Mouse (Mus musculus): ENCODE data around the gene Plcz1. TPM values are rescaled to one million over a fixed set of nuclear protein-coding genes. Genes with fewer than 3 reads are reported as not detected.

The Plcz1 gene
- polyA plus RNA-seq, 1 experiment from 2014 or later: 0.06 TPM

- Histone ChIP-seq H3K27me3 (ENCODE audit: insufficient read depth, low read length) (no peaks in the 10 kb centered on the region), H3K4me1 (ENCODE audit: insufficient read depth, low read length) (no peaks in the 10 kb centered on the region), H3K27ac (ENCODE audit: low read length) (no peak overlapping the region), H3K4me2 (replicated peaks; ENCODE audit: low read depth, low read length) (no peak overlapping the region), H3K4me3 (ENCODE audit: low read length) (no peak overlapping the region), H3K36me3 (ENCODE audit: insufficient read depth, low read length) (no peaks in the 10 kb centered on the region), H3K9ac (replicated peaks; ENCODE audit: low read length) (no peak overlapping the region), H3K9me3 (ENCODE audit: low read length) (no peaks in the 10 kb centered on the region)
- 81% methylated on average over 10 of the region's 10 CpGs for WGBS
- no peak for ATAC-seq (ENCODE audit: low FRiP score, low TSS enrichment)
Measured at GRCm38 (mm10) chr6:139989597-139989996, 51.7 kb downstream of the Plcz1 start.

GRCm38 (mm10) chr6:139989075-139989474 is 52.2 kb downstream of the Plcz1 start:
- Histone ChIP-seq H3K27ac (ENCODE audit: low read length) (no peak overlapping the region), H3K9me3 (ENCODE audit: low read length) (no peaks in the 10 kb centered on the region), H3K36me3 (ENCODE audit: insufficient read depth, low read length) (no peaks in the 10 kb centered on the region), H3K27me3 (ENCODE audit: insufficient read depth, low read length) (no peaks in the 10 kb centered on the region), H3K4me2 (replicated peaks; ENCODE audit: low read depth, low read length) (no peak overlapping the region), H3K4me1 (ENCODE audit: insufficient read depth, low read length) (no peaks in the 10 kb centered on the region), H3K9ac (replicated peaks; ENCODE audit: low read length) (no peak overlapping the region), H3K4me3 (ENCODE audit: low read length) (no peak overlapping the region)
- WGBS: 84% methylated on average over 6 of the region's 6 CpGs
- no peak for ATAC-seq (ENCODE audit: low FRiP score, low TSS enrichment)

- no peak for ATAC-seq (ENCODE audit: low FRiP score, low TSS enrichment)
Measured at GRCm38 (mm10) chr6:139986564-139986963, 54.7 kb downstream of the Plcz1 start.

GRCm38 (mm10) chr6:139984069-139984468 is 57.2 kb downstream of the Plcz1 start:
- Histone ChIP-seq H3K9ac (replicated peaks; ENCODE audit: low read length) (no peak overlapping the region), H3K9me3 (ENCODE audit: low read length) (no peaks in the 10 kb centered on the region), H3K4me1 (ENCODE audit: insufficient read depth, low read length) (no peaks in the 10 kb centered on the region), H3K4me2 (replicated peaks; ENCODE audit: low read depth, low read length) (no peak overlapping the region), H3K27ac (ENCODE audit: low read length) (no peak overlapping the region), H3K4me3 (ENCODE audit: low read length) (no peak overlapping the region), H3K27me3 (ENCODE audit: insufficient read depth, low read length) (no peaks in the 10 kb centered on the region), H3K36me3 (ENCODE audit: insufficient read depth, low read length) (no peaks in the 10 kb centered on the region)
- 91% methylated on average over 3 of the region's 3 CpGs for WGBS
- ATAC-seq (ENCODE audit: low FRiP score, low TSS enrichment): no peak

More at GRCm38 (mm10) chr6:139986564-139986963, 54.7 kb downstream of the Plcz1 start:
- Histone ChIP-seq H3K4me2 (replicated peaks; ENCODE audit: low read depth, low read length) (no peak overlapping the region), H3K9ac (replicated peaks; ENCODE audit: low read length) (no peak overlapping the region), H3K36me3 (ENCODE audit: insufficient read depth, low read length) (no peaks in the 10 kb centered on the region), H3K9me3 (ENCODE audit: low read length) (no peaks in the 10 kb centered on the region), H3K27me3 (ENCODE audit: insufficient read depth, low read length) (no peaks in the 10 kb centered on the region), H3K4me3 (ENCODE audit: low read length) (no peak overlapping the region), H3K27ac (ENCODE audit: low read length) (no peak overlapping the region), H3K4me1 (ENCODE audit: insufficient read depth, low read length) (no peaks in the 10 kb centered on the region)
- WGBS: 50% methylated on average over 2 of the region's 2 CpGs

- ATAC-seq (ENCODE audit: low FRiP score, low TSS enrichment): no peak
- Histone ChIP-seq H3K4me2 (replicated peaks; ENCODE audit: low read depth, low read length) (no peak overlapping the region), H3K4me1 (ENCODE audit: insufficient read depth, low read length) (no peaks in the 10 kb centered on the region), H3K9me3 (ENCODE audit: low read length) (no peaks in the 10 kb centered on the region), H3K36me3 (ENCODE audit: insufficient read depth, low read length) (no peaks in the 10 kb centered on the region), H3K4me3 (ENCODE audit: low read length) (no peak overlapping the region), H3K9ac (replicated peaks; ENCODE audit: low read length) (no peak overlapping the region), H3K27me3 (ENCODE audit: insufficient read depth, low read length) (no peaks in the 10 kb centered on the region), H3K27ac (ENCODE audit: low read length) (no peak overlapping the region)
Measured at GRCm38 (mm10) chr6:139981061-139981460, 60.2 kb downstream of the Plcz1 start.

- ATAC-seq (ENCODE audit: low FRiP score, low TSS enrichment): peak; percentile 85
- no peak overlapping the region for H3K9ac ChIP-seq (replicated peaks; ENCODE audit: low read length)
- 40% methylated on average over 3 of the region's 3 CpGs for WGBS
- no peak overlapping the region for H3K4me3 ChIP-seq (ENCODE audit: low read length)
- H3K4me1 ChIP-seq (ENCODE audit: insufficient read depth, low read length): no peaks in the 10 kb centered on the region
- no peaks in the 10 kb centered on the region for H3K9me3 ChIP-seq (ENCODE audit: low read length)
- no peak overlapping the region for H3K4me2 ChIP-seq (replicated peaks; ENCODE audit: low read depth, low read length)
- no peaks in the 10 kb centered on the region for H3K36me3 ChIP-seq (ENCODE audit: insufficient read depth, low read length)
- no peak overlapping the region for H3K27ac ChIP-seq (ENCODE audit: low read length)
- H3K27me3 ChIP-seq (ENCODE audit: insufficient read depth, low read length): no peaks in the 10 kb centered on the region
Measured at GRCm38 (mm10) chr6:139978114-139978513, 63.1 kb downstream of the Plcz1 start.

GRCm38 (mm10) chr6:139974668-139975067 is 66.6 kb downstream of the Plcz1 start:
- Histone ChIP-seq H3K4me1 (ENCODE audit: insufficient read depth, low read length) (no peaks in the 10 kb centered on the region), H3K27me3 (ENCODE audit: insufficient read depth, low read length) (no peaks in the 10 kb centered on the region), H3K4me2 (replicated peaks; ENCODE audit: low read depth, low read length) (no peak overlapping the region), H3K36me3 (ENCODE audit: insufficient read depth, low read length) (no peaks in the 10 kb centered on the region), H3K4me3 (ENCODE audit: low read length) (no peak overlapping the region), H3K9ac (replicated peaks; ENCODE audit: low read length) (no peak overlapping the region), H3K9me3 (ENCODE audit: low read length) (no peaks in the 10 kb centered on the region), H3K27ac (ENCODE audit: low read length) (no peak overlapping the region)
- ATAC-seq (ENCODE audit: low FRiP score, low TSS enrichment): no peak
- 85% methylated on average over 5 of the region's 5 CpGs for WGBS

- H3K27ac ChIP-seq (ENCODE audit: low read length): no peak overlapping the region
- H3K4me2 ChIP-seq (replicated peaks; ENCODE audit: low read depth, low read length): no peak overlapping the region
- H3K27me3 ChIP-seq (ENCODE audit: insufficient read depth, low read length): no peaks in the 10 kb centered on the region
- no peaks in the 10 kb centered on the region for H3K36me3 ChIP-seq (ENCODE audit: insufficient read depth, low read length)
- no peak overlapping the region for H3K4me3 ChIP-seq (ENCODE audit: low read length)
- no peaks in the 10 kb centered on the region for H3K4me1 ChIP-seq (ENCODE audit: insufficient read depth, low read length)
- no peak overlapping the region for H3K9ac ChIP-seq (replicated peaks; ENCODE audit: low read length)
- 84% methylated on average over 4 of the region's 4 CpGs for WGBS
- H3K9me3 ChIP-seq (ENCODE audit: low read length): no peaks in the 10 kb centered on the region
- ATAC-seq (ENCODE audit: low FRiP score, low TSS enrichment): no peak
Measured at GRCm38 (mm10) chr6:139971608-139972298, 69.5 kb downstream of the Plcz1 start.

GRCm38 (mm10) chr6:139966684-139967083 is 74.6 kb downstream of the Plcz1 start:
- WGBS: 75% methylated on average over 6 of the region's 6 CpGs
- no peak overlapping the region for H3K9ac ChIP-seq (replicated peaks; ENCODE audit: low read length)
- ATAC-seq (ENCODE audit: low FRiP score, low TSS enrichment): no peak

GRCm38 (mm10) chr6:139964895-139965294 is 76.4 kb downstream of the Plcz1 start:
- no peaks in the 10 kb centered on the region for H3K36me3 ChIP-seq (ENCODE audit: insufficient read depth, low read length)
- no peak overlapping the region for H3K4me2 ChIP-seq (replicated peaks; ENCODE audit: low read depth, low read length)
- H3K27ac ChIP-seq (ENCODE audit: low read length): no peak overlapping the region
- H3K9ac ChIP-seq (replicated peaks; ENCODE audit: low read length): no peak overlapping the region
- ATAC-seq (ENCODE audit: low FRiP score, low TSS enrichment): no peak
- no peak overlapping the region for H3K4me3 ChIP-seq (ENCODE audit: low read length)
- no peaks in the 10 kb centered on the region for H3K4me1 ChIP-seq (ENCODE audit: insufficient read depth, low read length)
- 74% methylated on average over 3 of the region's 3 CpGs for WGBS
- H3K27me3 ChIP-seq (ENCODE audit: insufficient read depth, low read length): no peaks in the 10 kb centered on the region
- no peaks in the 10 kb centered on the region for H3K9me3 ChIP-seq (ENCODE audit: low read length)

More at GRCm38 (mm10) chr6:139966684-139967083, 74.6 kb downstream of the Plcz1 start:
- no peak overlapping the region for H3K4me3 ChIP-seq (ENCODE audit: low read length)
- H3K27me3 ChIP-seq (ENCODE audit: insufficient read depth, low read length): no peaks in the 10 kb centered on the region
- H3K4me2 ChIP-seq (replicated peaks; ENCODE audit: low read depth, low read length): no peak overlapping the region
- no peaks in the 10 kb centered on the region for H3K4me1 ChIP-seq (ENCODE audit: insufficient read depth, low read length)
- H3K27ac ChIP-seq (ENCODE audit: low read length): no peak overlapping the region
- H3K36me3 ChIP-seq (ENCODE audit: insufficient read depth, low read length): no peaks in the 10 kb centered on the region
- H3K9me3 ChIP-seq (ENCODE audit: low read length): no peaks in the 10 kb centered on the region
